Mouse (Mus musculus) olfactory bulb, adult 2 months (tissue): ENCODE data around the gene Ophn1.

Experiments used
- CTCF ChIP-seq: fragments of 200-500 bp; IDR thresholded peaks from 2 replicates; pipeline ENCODE4 v1.5.1; 2012; ENCODE audit warnings: low read depth, mild to moderate bottlenecking, low read length, moderate library complexity; ENCODE audit not compliant: insufficient read depth
- POLR2A ChIP-seq: fragments of 200-500 bp; IDR thresholded peaks from 2 replicates; pipeline ENCODE4 v1.6.1; 2012; ENCODE audit warnings: mild to moderate bottlenecking, low read depth, low read length, moderate library complexity; ENCODE audit not compliant: insufficient read depth

- TF ChIP-seq POLR2A (no peak), CTCF (no peak)
Measured at GRCm38 (mm10) chrX:98751279-98751817, 139.5 kb downstream of the Ophn1 start.
